Mouse (Mus musculus): ENCODE measurements around the gene Myo15. TPM values are rescaled to one million over a fixed set of nuclear protein-coding genes. Genes with fewer than 3 reads are reported as not detected.
"Not testable (repeated sequence)": the region's sequence is repeated elsewhere in the genome, so short reads cannot be mapped to it uniquely, and the experiment has no call there.

Gene Myo15
- polyA plus RNA-seq, 1 experiment from 2014 or later: 0.14 TPM

DNA sequence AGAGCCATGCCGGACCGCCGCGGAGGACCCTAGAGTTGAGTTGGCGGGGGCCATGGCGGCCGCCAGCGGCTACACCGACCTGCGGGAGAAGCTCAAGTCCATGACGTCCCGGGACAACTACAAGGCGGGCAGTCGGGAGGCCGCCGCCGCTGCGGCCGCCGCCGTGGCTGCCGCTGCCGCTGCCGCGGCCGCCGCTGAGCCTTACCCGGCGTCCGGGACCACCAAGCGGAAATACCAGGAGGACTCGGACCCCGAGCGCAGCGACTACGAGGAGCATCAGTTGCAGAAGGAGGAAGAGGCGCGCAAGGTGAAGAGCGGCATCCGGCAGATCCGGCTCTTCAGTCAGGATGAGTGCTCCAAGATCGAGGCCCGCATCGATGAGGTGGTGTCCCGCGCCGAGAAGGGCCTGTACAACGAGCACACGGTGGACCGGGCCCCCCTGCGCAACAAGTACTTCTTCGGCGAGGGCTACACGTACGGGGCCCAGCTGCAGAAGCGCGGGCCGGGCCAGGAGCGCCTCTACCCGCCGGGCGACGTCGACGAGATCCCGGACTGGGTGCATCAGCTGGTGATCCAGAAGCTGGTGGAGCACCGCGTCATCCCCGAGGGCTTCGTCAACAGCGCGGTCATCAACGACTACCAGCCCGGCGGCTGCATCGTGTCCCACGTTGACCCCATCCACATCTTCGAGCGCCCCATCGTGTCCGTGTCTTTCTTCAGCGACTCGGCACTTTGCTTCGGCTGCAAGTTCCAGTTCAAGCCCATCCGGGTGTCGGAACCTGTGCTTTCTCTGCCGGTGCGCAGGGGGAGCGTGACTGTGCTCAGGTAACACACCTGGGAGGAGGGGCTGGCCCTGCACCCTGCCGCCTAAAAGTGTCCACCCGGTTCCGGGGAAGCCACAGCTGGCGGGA lies 69.5 kb downstream of the Myo15 start:
- peak overlapping the region; percentile 96 for H3K4me3 ChIP-seq
- H3K27ac ChIP-seq: peak overlapping the region; percentile 99
- ATAC-seq (ENCODE audit: low FRiP score): peak; percentile 1
- H3K27me3 ChIP-seq: no peaks in the 10 kb centered on the region
- peak overlapping the region; percentile 100 for H3K4me2 ChIP-seq
- H3K9me3 ChIP-seq: no peaks in the 10 kb centered on the region
- H3K36me3 ChIP-seq: peaks cover 2% of the 10 kb centered on the region; the same call in 1 of the 2 replicates
- H3K4me1 ChIP-seq (replicated peaks): peaks cover 57% of the 10 kb centered on the region
- WGBS: under 1% methylated on average over 93 of the region's 93 CpGs
- peak overlapping the region; percentile 92 for H3K9ac ChIP-seq

DNA sequence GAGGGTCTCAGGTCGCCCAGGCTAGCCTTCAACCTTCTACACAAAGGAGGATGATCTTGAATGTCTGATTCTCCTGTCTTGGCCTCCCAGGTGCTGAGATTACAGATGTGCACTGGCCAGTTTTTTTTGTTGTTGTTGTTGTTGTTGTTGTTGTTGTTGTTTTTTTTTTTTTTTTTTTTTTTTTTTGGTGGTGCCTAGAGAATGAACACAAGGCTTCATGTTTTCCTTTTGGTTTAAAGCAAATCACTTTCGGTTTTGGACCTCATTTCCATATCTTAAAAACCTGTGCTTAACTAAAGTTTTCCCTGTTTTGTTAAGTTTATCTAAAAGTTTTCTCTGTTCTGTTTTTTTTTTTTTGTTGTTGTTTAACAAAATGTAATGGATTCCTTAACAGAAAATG lies 70.4 kb downstream of the Myo15 start:
- ATAC-seq (ENCODE audit: low FRiP score): no peak
- Histone ChIP-seq H3K9ac (peak overlapping the region; percentile 92), H3K4me3 (peak overlapping the region; percentile 96), H3K4me1 (replicated peaks) (peaks cover 63% of the 10 kb centered on the region), H3K27ac (no peak overlapping the region), H3K4me2 (peak overlapping the region; percentile 100), H3K27me3 (no peaks in the 10 kb centered on the region), H3K9me3 (no peaks in the 10 kb centered on the region), H3K36me3 (peaks cover 2% of the 10 kb centered on the region; the same call in 1 of the 2 replicates)
- WGBS: 6% methylated on average over 2 of the region's 2 CpGs

- Histone ChIP-seq H3K27me3 (no peaks in the 10 kb centered on the region), H3K4me2 (peak overlapping the region; percentile 100), H3K9me3 (no peaks in the 10 kb centered on the region), H3K4me1 (replicated peaks) (peaks cover 66% of the 10 kb centered on the region), H3K27ac (no peak overlapping the region), H3K9ac (peak overlapping the region; percentile 67), H3K36me3 (peaks cover 2% of the 10 kb centered on the region; the same call in 1 of the 2 replicates), H3K4me3 (peak overlapping the region; percentile 96)
- no peak for ATAC-seq (ENCODE audit: low FRiP score)
- WGBS: 17% methylated on average over 4 of the region's 4 CpGs
Measured at GRCm38 (mm10) chr11:60540002-60540610, 71.0 kb downstream of the Myo15 start.

DNA sequence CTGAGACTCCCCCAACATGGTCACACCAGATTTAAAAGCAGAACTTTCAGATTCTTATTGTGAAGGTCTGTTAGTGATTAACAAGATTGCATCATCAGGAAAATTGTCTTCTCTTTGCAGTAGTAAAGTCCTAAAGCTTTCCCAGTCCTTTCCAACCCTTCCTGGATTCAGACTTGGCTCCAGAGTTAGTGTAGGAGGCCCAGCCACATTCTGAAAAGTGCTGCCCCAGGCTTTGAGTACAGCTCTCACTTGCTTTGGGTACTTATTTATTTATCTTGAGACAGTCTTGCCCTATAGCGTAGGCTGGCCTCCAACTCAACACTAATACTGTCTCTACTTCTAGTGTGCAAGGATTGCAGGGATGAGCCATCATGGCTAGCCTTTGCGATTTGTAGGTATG lies 71.6 kb downstream of the Myo15 start:
- H3K4me2 ChIP-seq: peak overlapping the region; percentile 100
- peaks cover 68% of the 10 kb centered on the region for H3K4me1 ChIP-seq (replicated peaks)
- H3K27ac ChIP-seq: no peak overlapping the region
- WGBS: 70% methylated on average over 2 of the region's 2 CpGs
- H3K4me3 ChIP-seq: peak overlapping the region; percentile 96
- H3K27me3 ChIP-seq: no peaks in the 10 kb centered on the region
- H3K9me3 ChIP-seq: no peaks in the 10 kb centered on the region
- no peak for ATAC-seq (ENCODE audit: low FRiP score)
- H3K9ac ChIP-seq: peak overlapping the region; percentile 67
- H3K36me3 ChIP-seq: peaks cover 2% of the 10 kb centered on the region; the same call in 1 of the 2 replicates

DNA sequence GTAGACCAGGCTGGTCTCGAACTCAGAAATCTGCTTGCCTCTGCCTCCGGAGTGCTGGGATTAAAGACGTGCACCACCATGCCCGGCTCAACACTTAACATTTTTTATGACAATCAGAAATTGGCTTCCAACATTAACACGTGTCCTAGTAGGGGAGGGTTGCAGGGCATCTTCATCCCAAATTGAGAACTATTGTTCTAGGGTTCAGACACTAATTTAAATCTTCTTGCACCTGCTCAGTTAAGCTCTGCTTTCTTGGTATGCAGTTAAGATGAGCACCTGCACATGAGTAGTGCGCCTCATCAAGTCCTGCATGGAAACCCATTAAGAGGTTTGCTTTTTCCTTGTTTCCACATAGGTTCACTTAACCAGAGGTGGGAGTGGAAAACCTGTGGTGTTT lies 72.7 kb downstream of the Myo15 start:
- Histone ChIP-seq H3K4me3 (no peak overlapping the region), H3K36me3 (peaks cover 2% of the 10 kb centered on the region; the same call in 1 of the 2 replicates), H3K27me3 (no peaks in the 10 kb centered on the region), H3K4me1 (replicated peaks) (peaks cover 62% of the 10 kb centered on the region), H3K4me2 (peak overlapping the region; percentile 100; the same call in 1 of the 2 replicates), H3K9ac (no peak overlapping the region), H3K9me3 (no peaks in the 10 kb centered on the region), H3K27ac (no peak overlapping the region)
- WGBS: 90% methylated on average over 6 of the region's 6 CpGs
- no peak for ATAC-seq (ENCODE audit: low FRiP score)

- H3K9ac ChIP-seq; H3K4me2 ChIP-seq; H3K9me3 ChIP-seq; H3K4me3 ChIP-seq; H3K27me3 ChIP-seq; ATAC-seq (ENCODE audit: low FRiP score): not testable (repeated sequence)
- Histone ChIP-seq H3K36me3 (peaks cover 16% of the 10 kb centered on the region), H3K27ac (0 out of 2 replicates have a peak overlapping the region, but pooled peaks have one; percentile 5), H3K4me1 (replicated peaks) (peaks cover 62% of the 10 kb centered on the region)
- 93% methylated on average over 5 of the region's 5 CpGs for WGBS
Measured at GRCm38 (mm10) chr11:60543211-60543610, 74.1 kb downstream of the Myo15 start.

DNA sequence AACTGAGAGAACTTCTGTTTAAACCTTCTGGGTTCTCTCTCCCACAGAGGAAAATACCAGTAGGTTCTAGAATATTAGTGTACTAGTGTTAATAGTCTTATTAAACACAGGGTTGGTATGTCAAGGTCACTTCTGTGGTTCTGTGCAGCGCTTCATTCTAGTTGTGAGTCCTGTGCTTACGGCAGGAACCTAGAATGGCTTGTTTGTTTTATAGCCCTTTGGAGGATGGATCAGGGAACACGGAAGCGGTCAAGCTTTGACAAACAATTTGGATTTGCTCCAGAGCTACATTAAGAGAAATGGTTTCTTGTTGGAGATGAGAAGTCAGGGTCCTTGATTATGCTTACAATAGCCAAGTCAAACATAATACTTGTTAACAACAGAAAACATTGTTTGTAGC lies 76.3 kb downstream of the Myo15 start:
- Histone ChIP-seq H3K4me1 (replicated peaks) (peaks cover 47% of the 10 kb centered on the region), H3K4me2 (no peak overlapping the region), H3K9me3 (no peaks in the 10 kb centered on the region), H3K9ac (no peak overlapping the region), H3K27ac (no peak overlapping the region), H3K36me3 (peaks cover 34% of the 10 kb centered on the region), H3K4me3 (no peak overlapping the region), H3K27me3 (no peaks in the 10 kb centered on the region)
- WGBS: 70% methylated on average over 4 of the region's 4 CpGs
- no peak for ATAC-seq (ENCODE audit: low FRiP score)

DNA sequence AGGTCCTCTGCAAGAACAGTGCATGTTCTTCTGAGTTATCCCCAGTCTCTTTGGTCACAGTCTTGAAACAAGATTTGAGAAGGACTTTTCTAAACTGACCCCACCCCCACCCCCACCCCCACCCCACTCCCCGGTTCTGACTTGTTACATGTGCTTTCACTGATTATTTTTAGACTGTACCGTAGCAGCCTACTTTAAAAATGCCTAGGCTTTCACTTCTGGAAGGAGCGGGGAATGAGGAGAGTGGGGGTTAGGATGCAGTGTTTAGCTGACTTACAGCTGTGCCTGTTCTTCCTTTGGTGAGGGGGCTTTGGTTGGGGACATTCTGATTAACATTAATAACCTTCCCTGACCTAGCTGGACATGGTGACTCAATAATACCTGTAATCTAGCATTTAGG lies 79.0 kb downstream of the Myo15 start:
- Histone ChIP-seq H3K27ac (no peak overlapping the region), H3K4me3 (no peak overlapping the region), H3K9me3 (no peaks in the 10 kb centered on the region), H3K4me2 (no peak overlapping the region), H3K27me3 (no peaks in the 10 kb centered on the region), H3K36me3 (peaks cover 56% of the 10 kb centered on the region), H3K9ac (no peak overlapping the region), H3K4me1 (replicated peaks) (peaks cover 21% of the 10 kb centered on the region)
- ATAC-seq (ENCODE audit: low FRiP score): no peak
- 95% methylated on average over 3 of the region's 3 CpGs for WGBS

GRCm38 (mm10) chr11:60553091-60553490 lies 84.0 kb downstream of the Myo15 start:
- ATAC-seq (ENCODE audit: low FRiP score): no peak
- Histone ChIP-seq H3K9ac (no peak overlapping the region), H3K9me3 (no peaks in the 10 kb centered on the region), H3K27me3 (no peaks in the 10 kb centered on the region), H3K27ac (no peak overlapping the region), H3K4me2 (no peak overlapping the region), H3K4me3 (no peak overlapping the region), H3K36me3 (peaks cover 88% of the 10 kb centered on the region), H3K4me1 (replicated peaks) (no peaks in the 10 kb centered on the region)

- Histone ChIP-seq H3K9ac (no peak overlapping the region), H3K4me2 (no peak overlapping the region), H3K9me3 (no peaks in the 10 kb centered on the region), H3K4me3 (no peak overlapping the region), H3K36me3 (peaks cover 49% of the 10 kb centered on the region), H3K27ac (no peak overlapping the region), H3K27me3 (no peaks in the 10 kb centered on the region), H3K4me1 (replicated peaks) (no peaks in the 10 kb centered on the region)
- 97% methylated on average over 3 of the region's 3 CpGs for WGBS
- ATAC-seq (ENCODE audit: low FRiP score): no peak
Measured at GRCm38 (mm10) chr11:60557675-60558074, 88.5 kb downstream of the Myo15 start.

- peak; percentile 46; the same call in 1 of the 2 replicates for ATAC-seq (ENCODE audit: low FRiP score)
Measured at GRCm38 (mm10) chr11:60559342-60559741, 90.2 kb downstream of the Myo15 start.

GRCm38 (mm10) chr11:60574006-60574405 lies 104.9 kb downstream of the Myo15 start:
- H3K9ac ChIP-seq; H3K9me3 ChIP-seq; H3K4me2 ChIP-seq; H3K27me3 ChIP-seq; H3K4me3 ChIP-seq; H3K36me3 ChIP-seq; H3K4me1 ChIP-seq (replicated peaks); H3K27ac ChIP-seq; ATAC-seq (ENCODE audit: low FRiP score): not testable (repeated sequence)
- WGBS: 80% methylated on average over 12 of the region's 12 CpGs

More at GRCm38 (mm10) chr11:60559342-60559741, 90.2 kb downstream of the Myo15 start:
- Histone ChIP-seq H3K4me2 (no peak overlapping the region), H3K27me3 (no peaks in the 10 kb centered on the region), H3K4me3 (no peak overlapping the region), H3K9me3 (no peaks in the 10 kb centered on the region), H3K9ac (no peak overlapping the region), H3K27ac (no peak overlapping the region), H3K4me1 (replicated peaks) (no peaks in the 10 kb centered on the region), H3K36me3 (peaks cover 32% of the 10 kb centered on the region)
- 14% methylated on average over 3 of the region's 3 CpGs for WGBS
